Mouse (Mus musculus): Measurements from ENCODE around the gene Msh5. TPM values are rescaled to one million over a fixed set of nuclear protein-coding genes. Genes with fewer than 3 reads are reported as not detected.
"Not testable (repeated sequence)": the region's sequence is repeated elsewhere in the genome, so short reads cannot be mapped to it uniquely, and the experiment has no call there.

The Msh5 gene
- polyA plus RNA-seq, 1 experiment from 2014 or later = 3.2 TPM

DNA sequence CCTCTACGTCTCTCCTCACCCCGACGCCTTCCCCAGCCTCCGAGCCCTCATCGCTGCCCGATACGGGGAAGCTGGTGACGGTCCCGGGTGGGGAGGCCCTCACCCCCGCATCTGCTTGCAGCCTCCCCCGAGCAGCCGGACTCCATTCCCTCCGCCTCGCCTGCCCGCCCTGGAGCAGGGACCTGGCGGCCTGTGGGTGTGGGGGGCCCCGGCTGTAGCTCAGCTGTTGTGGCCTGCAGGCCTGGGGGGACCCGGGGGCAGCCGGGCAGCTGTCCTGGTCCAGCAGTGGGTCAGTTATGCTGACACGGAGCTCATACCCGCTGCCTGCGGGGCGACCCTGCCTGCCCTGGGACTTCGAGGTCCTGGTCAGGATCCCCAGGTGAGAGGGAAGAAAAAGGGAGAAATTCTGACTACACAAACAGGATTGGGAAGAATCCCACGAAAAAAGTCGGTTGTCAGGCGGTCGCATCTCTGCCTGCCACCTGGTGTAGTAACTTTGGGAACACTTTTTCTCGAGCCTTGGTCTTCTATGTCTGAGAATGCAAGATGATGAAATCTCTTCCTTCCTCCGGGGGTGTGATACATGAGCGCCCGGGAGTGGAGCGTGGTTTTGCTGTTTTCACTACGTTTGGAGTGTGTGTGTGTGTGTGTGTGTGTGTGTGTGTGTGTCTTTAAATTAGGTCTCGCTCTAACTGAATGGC is 44.9 kb downstream of the Msh5 start:
- Histone ChIP-seq H3K36me3 (peaks cover 26% of the 10 kb centered on the region), H3K9me3 (no peaks in the 10 kb centered on the region), H3K4me2 (replicated peaks) (peak overlapping the region; percentile 97), H3K27me3 (no peaks in the 10 kb centered on the region), H3K27ac (replicated peaks) (peak overlapping the region; percentile 98), H3K9ac (replicated peaks) (peak overlapping the region; percentile 89), H3K4me3 (peak overlapping the region; percentile 79), H3K4me1 (peaks cover 38% of the 10 kb centered on the region)
- under 1% methylated on average over 35 of the region's 35 CpGs for WGBS
- peak; percentile 6; the same call in 1 of the 2 replicates for ATAC-seq (replicated peaks)

DNA sequence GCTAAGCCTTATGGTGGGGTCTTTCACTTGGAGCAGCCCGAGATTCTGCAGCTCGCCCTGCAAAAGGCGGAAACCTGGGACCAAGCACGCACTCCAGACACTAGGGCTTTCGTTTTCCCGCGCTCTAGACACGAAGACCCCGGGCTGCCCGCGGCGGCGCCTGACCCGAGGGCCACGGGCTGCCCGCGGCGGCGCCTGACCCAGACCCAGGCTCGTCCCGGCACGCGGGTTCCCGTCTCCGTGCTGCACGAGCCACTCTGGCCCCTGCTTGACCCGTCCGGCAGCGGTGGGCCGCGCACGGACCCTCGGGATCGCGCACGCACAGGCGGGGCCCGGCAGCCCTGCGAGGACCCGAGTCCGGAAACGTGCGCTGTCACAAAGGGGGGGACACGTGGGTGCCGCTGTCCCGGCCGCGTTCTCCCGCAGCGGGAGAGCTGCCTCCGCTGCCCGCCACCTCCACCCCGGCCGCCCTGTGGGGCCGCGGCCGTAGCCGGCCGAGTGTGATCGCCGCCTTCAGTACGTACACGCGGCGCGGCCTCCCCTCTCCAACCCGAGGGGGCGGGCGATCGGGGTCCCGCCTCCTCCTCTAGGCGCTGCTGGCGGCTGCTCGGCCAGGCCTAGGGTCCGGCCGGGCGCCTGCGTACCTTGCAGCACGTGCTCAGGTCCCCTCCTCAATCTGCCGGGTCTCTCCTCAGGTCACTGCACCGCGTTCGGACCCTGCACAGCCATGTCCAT is 45.7 kb downstream of the Msh5 start, which contains the start of gene Vars:
TSS of gene Vars (plus strand) at position 271 of the 735 bp plus-strand sequence.
- Histone ChIP-seq H3K4me2 (replicated peaks) (peak within 1 kb of the TSS; percentile 97), H3K4me1 (peaks cover 38% of the 10 kb centered on the region)

GRCm38 (mm10) chr17:34999871-35000716 is 46.5 kb downstream of the Msh5 start:
- peaks cover 38% of the 10 kb centered on the region for H3K4me1 ChIP-seq
- peak overlapping the region; percentile 89 for H3K9ac ChIP-seq (replicated peaks)
- 22% methylated on average over 30 of the region's 32 CpGs for WGBS
- peak overlapping the region; percentile 97 for H3K4me2 ChIP-seq (replicated peaks)
- H3K27me3 ChIP-seq; ATAC-seq (replicated peaks); H3K9me3 ChIP-seq: not testable (repeated sequence)
- peaks cover 13% of the 10 kb centered on the region for H3K36me3 ChIP-seq
- H3K27ac ChIP-seq (replicated peaks) = peak overlapping the region; percentile 98
- peak overlapping the region; percentile 79 for H3K4me3 ChIP-seq

More for the DNA sequence above, 45.7 kb downstream of the Msh5 start, which contains the start of gene Vars:
- peak within 1 kb of the TSS; percentile 98 for H3K27ac ChIP-seq (replicated peaks)
- H3K4me3 ChIP-seq = peak within 1 kb of the TSS; percentile 79
- H3K36me3 ChIP-seq = peaks cover 21% of the 10 kb centered on the region
- no peaks in the 10 kb centered on the region for H3K27me3 ChIP-seq
- under 1% methylated on average over 67 of the region's 83 CpGs for WGBS
- H3K9ac ChIP-seq (replicated peaks) = peak within 1 kb of the TSS; percentile 89
- H3K9me3 ChIP-seq = no peaks in the 10 kb centered on the region
- peak; percentile 92 for ATAC-seq (replicated peaks)

- Histone ChIP-seq H3K4me1 (peaks cover 38% of the 10 kb centered on the region), H3K9ac (replicated peaks) (no peak overlapping the region), H3K27me3 (no peaks in the 10 kb centered on the region), H3K27ac (replicated peaks) (no peak overlapping the region), H3K4me3 (peak overlapping the region; percentile 32; the same call in 1 of the 2 replicates), H3K36me3 (no peaks in the 10 kb centered on the region), H3K9me3 (no peaks in the 10 kb centered on the region), H3K4me2 (replicated peaks) (peak overlapping the region; percentile 97; the same call in 1 of the 2 replicates)
- no peak for ATAC-seq (replicated peaks)
- WGBS = 93% methylated on average over 15 of the region's 15 CpGs
These were observed 47.8 kb downstream of the Msh5 start for GRCm38 (mm10) chr17:34998526-34999430.

DNA sequence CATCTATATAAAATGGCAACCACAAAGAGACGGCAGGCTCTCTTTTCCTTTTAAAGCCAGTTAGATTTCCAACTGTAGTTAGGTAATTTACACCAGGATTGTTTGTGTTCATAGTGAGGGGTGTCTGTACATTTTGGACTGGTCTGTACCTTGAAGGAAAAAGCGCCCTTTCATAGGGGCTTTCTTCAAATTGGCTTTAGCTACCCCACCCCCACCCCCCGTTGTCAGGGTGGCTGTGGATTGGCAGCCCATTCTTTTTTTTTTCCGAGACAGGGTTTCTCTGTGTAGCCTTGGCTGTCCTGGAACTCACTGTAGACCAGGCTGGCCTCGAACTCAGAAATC is 49.4 kb downstream of the Msh5 start:
- WGBS = 86% methylated on average over 5 of the region's 5 CpGs
- Histone ChIP-seq H3K4me1 (peaks cover 24% of the 10 kb centered on the region), H3K27me3 (no peaks in the 10 kb centered on the region), H3K9ac (replicated peaks) (no peak overlapping the region), H3K36me3 (no peaks in the 10 kb centered on the region), H3K4me3 (no peak overlapping the region), H3K27ac (replicated peaks) (no peak overlapping the region), H3K9me3 (no peaks in the 10 kb centered on the region), H3K4me2 (replicated peaks) (no peak overlapping the region; the same call in 1 of the 2 replicates)
- ATAC-seq (replicated peaks) = no peak

GRCm38 (mm10) chr17:34996411-34997141 is 50.0 kb downstream of the Msh5 start:
- no peak overlapping the region for H3K9ac ChIP-seq (replicated peaks)
- H3K4me2 ChIP-seq (replicated peaks) = no peak overlapping the region
- no peaks in the 10 kb centered on the region; the same call in 1 of the 2 replicates for H3K36me3 ChIP-seq
- H3K27ac ChIP-seq (replicated peaks) = no peak overlapping the region
- no peak overlapping the region for H3K4me3 ChIP-seq
- peaks cover 18% of the 10 kb centered on the region for H3K4me1 ChIP-seq
- WGBS = 93% methylated on average over 13 of the region's 14 CpGs
- H3K27me3 ChIP-seq = no peaks in the 10 kb centered on the region
- no peaks in the 10 kb centered on the region for H3K9me3 ChIP-seq
- no peak for ATAC-seq (replicated peaks)

GRCm38 (mm10) chr17:34995927-34996326 is 50.6 kb downstream of the Msh5 start:
- H3K4me1 ChIP-seq = peaks cover 17% of the 10 kb centered on the region
- not testable (repeated sequence) for H3K9me3 ChIP-seq; H3K27ac ChIP-seq (replicated peaks); H3K4me3 ChIP-seq; H3K9ac ChIP-seq (replicated peaks); H3K36me3 ChIP-seq; ATAC-seq (replicated peaks); H3K27me3 ChIP-seq; H3K4me2 ChIP-seq (replicated peaks)
- WGBS = 98% methylated on average over 4 of the region's 4 CpGs

- ATAC-seq (replicated peaks) = not testable (repeated sequence)
- WGBS = 92% methylated on average over 4 of the region's 4 CpGs
These were observed 51.4 kb downstream of the Msh5 start for GRCm38 (mm10) chr17:34995192-34995591.

GRCm38 (mm10) chr17:34994751-34995150 is 51.8 kb downstream of the Msh5 start:
- Histone ChIP-seq H3K27ac (replicated peaks) (no peak overlapping the region), H3K4me2 (replicated peaks) (no peak overlapping the region), H3K27me3 (no peaks in the 10 kb centered on the region), H3K4me3 (no peak overlapping the region), H3K9me3 (no peaks in the 10 kb centered on the region), H3K36me3 (peaks cover 6% of the 10 kb centered on the region; the same call in 1 of the 2 replicates), H3K9ac (replicated peaks) (no peak overlapping the region), H3K4me1 (peaks cover 12% of the 10 kb centered on the region)
- no peak for ATAC-seq (replicated peaks)

More at GRCm38 (mm10) chr17:34995192-34995591, 51.4 kb downstream of the Msh5 start:
- not testable (repeated sequence) for H3K36me3 ChIP-seq; H3K4me3 ChIP-seq; H3K9me3 ChIP-seq; H3K9ac ChIP-seq (replicated peaks); H3K27me3 ChIP-seq; H3K27ac ChIP-seq (replicated peaks); H3K4me2 ChIP-seq (replicated peaks)
- peaks cover 16% of the 10 kb centered on the region for H3K4me1 ChIP-seq

DNA sequence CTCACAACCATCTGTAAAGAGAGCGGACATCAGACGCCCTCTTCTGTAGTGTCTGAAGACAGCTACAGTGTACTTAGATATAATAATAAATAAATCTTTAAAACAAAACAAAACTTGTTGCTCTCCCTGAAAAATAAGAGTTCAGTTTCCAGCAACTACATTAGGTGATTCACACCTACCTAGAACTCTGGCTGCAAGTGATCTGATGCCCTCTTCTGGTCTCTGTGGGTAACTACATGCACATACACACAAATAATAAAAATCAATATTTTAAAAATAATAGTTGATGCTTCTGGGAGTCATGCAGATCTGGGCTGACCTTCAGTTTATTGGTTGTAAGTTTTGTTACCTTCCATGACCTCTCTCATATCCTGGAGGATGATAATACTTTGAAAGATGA is 62.3 kb downstream of the Msh5 start:
- no peak overlapping the region for H3K9ac ChIP-seq (replicated peaks)
- H3K27me3 ChIP-seq = no peaks in the 10 kb centered on the region
- no peak for ATAC-seq (replicated peaks)
- no peaks in the 10 kb centered on the region for H3K9me3 ChIP-seq
- 80% methylated on average over 2 of the region's 2 CpGs for WGBS
- peaks cover 23% of the 10 kb centered on the region for H3K36me3 ChIP-seq
- H3K27ac ChIP-seq (replicated peaks) = no peak overlapping the region
- H3K4me1 ChIP-seq = peaks cover 24% of the 10 kb centered on the region
- H3K4me2 ChIP-seq (replicated peaks) = no peak overlapping the region
- H3K4me3 ChIP-seq = no peak overlapping the region

Data from forebrain, embryonic 15.5 days (tissue).